Mouse (Mus musculus) T-helper 17 cell (primary cell): ENCODE measurements around the gene Tmeff2.

ENCODE experiments used
- in situ Hi-C, 2 experiments: fragments of 300-600 bp; cut with MboI, MseI; formaldehyde crosslinking; loops; 1 replicate in 1 of 2; 2 replicates in 1 of 2; pipeline ENCODE4 v1.15.1; 2025; ENCODE audit warnings: high pct_unique_total_duplicates in 2 of 2

The Tmeff2 gene

GRCm38 (mm10) chr1:51191872-51192613 is 291.6 kb downstream of the Tmeff2 start:
- in situ Hi-C loops, result no loop called here

DNA sequence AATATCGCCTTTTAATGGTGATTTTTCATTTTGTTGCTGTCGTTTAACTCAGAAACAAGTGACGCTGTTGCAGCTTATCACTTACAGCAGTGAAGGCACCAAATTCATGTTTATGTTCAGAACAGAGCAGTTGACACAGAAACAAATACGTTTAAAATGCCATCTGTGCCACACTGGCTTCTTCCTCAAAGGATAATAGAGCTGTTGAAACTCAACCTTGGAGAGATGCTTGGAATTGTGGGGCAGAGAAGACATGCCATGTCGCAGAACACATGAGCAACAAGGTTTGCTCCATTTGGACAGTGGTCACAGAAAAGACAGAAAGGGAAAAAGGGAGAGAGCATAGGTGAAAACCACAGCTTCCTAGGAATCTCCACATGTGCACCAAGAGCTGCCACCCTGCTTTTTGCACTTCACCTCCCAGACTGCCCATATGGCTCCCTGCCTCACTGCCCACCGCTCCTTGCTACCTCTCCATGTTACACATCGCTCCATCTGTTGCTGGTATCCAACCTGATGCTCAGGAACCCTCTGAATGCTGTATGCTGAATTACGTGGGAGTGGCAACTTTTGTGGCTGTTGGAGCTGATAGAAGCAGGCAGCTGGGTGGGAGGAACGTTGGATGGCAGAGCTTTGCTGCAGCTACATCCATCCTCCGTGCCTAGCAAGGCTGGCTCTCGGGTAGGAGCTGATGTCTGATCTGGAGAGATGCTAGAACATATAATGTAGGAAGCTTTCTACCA is 298.8 kb downstream of the Tmeff2 start:
- in situ Hi-C loops, result no loop called here

- in situ Hi-C loops, result no loop called here
These were observed 299.5 kb downstream of the Tmeff2 start for GRCm38 (mm10) chr1:51199954-51200353.

- in situ Hi-C loops, result no loop called here
These were observed 315.2 kb downstream of the Tmeff2 start for GRCm38 (mm10) chr1:51215631-51216030.

- in situ Hi-C loops, result no loop called here
These were observed 316.0 kb downstream of the Tmeff2 start for GRCm38 (mm10) chr1:51216292-51217050.

GRCm38 (mm10) chr1:51217227-51217626 is 316.8 kb downstream of the Tmeff2 start:
- in situ Hi-C loops, result no loop called here

- in situ Hi-C loops, result no loop called here
These were observed 324.7 kb downstream of the Tmeff2 start for GRCm38 (mm10) chr1:51225156-51225555.
